8 mouse cellular contexts compared by ENCODE assay signal in the genomic region with DNA sequence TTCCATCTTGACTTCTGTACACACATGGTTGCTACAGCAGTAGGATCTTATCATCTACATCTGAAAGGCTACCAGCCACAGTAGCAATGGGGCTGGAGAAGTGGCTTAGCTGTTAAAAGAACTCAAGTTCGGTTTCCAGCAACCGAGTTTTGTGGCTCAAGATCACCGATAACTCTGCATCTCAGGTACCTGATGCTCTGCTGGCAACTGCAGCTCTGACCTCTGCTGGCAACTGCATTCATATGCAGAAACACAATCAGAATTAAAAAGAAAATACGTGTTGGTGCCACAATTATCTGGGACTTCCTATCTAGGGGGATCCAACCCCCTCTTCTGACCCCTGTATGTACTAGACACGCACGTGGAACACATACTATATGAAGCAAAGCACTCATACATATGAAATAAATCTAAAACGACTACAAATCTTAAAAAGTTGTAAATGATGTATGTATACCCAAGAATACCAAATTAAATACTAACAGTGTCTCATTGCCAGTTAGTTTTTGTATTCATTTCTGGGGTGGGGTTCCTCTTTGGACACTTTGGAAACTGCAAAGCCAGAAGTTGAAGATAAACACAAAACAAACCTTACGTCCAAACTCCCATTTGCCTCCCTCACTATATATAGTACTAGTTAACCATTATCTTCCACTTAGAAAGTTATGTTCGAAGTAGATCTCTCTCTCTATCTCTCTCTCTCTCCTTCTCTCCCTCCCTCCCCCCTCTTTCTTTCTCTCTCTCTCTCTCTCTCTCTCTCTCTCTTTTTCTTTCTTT. TPM values are rescaled to one million over a fixed set of nuclear protein-coding genes. Genes with fewer than 3 reads are reported as not detected.
DNase-seq lines count a peak whose midpoint lies in the region; ATAC-seq lines count a peak whose summit lies in the region.

No protein-coding gene starts in this region.

- H3K4me3 ChIP-seq in lung, embryonic 16.5 days (ENCODE audit: low read length) = peak overlapping the region; percentile 29
- no peak overlapping the region for H3K4me3 ChIP-seq in hindbrain, embryonic 13.5 days
- H3K4me3 ChIP-seq in macrophage (ENCODE audit: inconsistent target) = peak overlapping the region; percentile 23

- peaks cover 12% of the 10 kb centered on the region for H3K4me1 ChIP-seq in lung, embryonic 16.5 days (replicated peaks; ENCODE audit: control insufficient read depth, insufficient read depth, low read length)
- H3K4me1 ChIP-seq in hindbrain, embryonic 13.5 days (replicated peaks) = peaks cover 13% of the 10 kb centered on the region

- ATAC-seq in lung, embryonic 16.5 days (ENCODE audit: low read depth) = no peak
- ATAC-seq in hindbrain, embryonic 13.5 days (ENCODE audit: low FRiP score) = no peak

- H3K9ac ChIP-seq in lung, embryonic 16.5 days (ENCODE audit: low read length) = no peak overlapping the region; the same call in 1 of the 2 replicates
- H3K9ac ChIP-seq in hindbrain, embryonic 13.5 days = no peak overlapping the region

- peaks cover 40% of the 10 kb centered on the region for H3K79me2 ChIP-seq in macrophage (ENCODE audit: inconsistent target)

- H3K36me3 ChIP-seq in lung, embryonic 16.5 days (ENCODE audit: control insufficient read depth, insufficient read depth, low read length) = no peaks in the 10 kb centered on the region
- H3K36me3 ChIP-seq in hindbrain, embryonic 13.5 days = no peaks in the 10 kb centered on the region
- no peaks in the 10 kb centered on the region for H3K36me3 ChIP-seq in macrophage (ENCODE audit: inconsistent target)

- WGBS in lung, embryonic 16.5 days = 16% methylated on average over 9 of the region's 9 CpGs
- WGBS in hindbrain, embryonic 13.5 days = 28% methylated on average over 9 of the region's 9 CpGs
- 14% methylated on average over 8 of the region's 9 CpGs for WGBS in macrophage (ENCODE audit: missing documents)

- H3K9me3 ChIP-seq in lung, embryonic 16.5 days (ENCODE audit: control insufficient read depth, low read length) = no peaks in the 10 kb centered on the region
- H3K9me3 ChIP-seq in hindbrain, embryonic 13.5 days = no peaks in the 10 kb centered on the region

- DNase-seq in lung, postnatal 14 days = no peak
- DNase-seq in adipocyte (ENCODE audit: low spot score) = peak; percentile 23
- no peak for DNase-seq in frontal cortex, postnatal 14 days (ENCODE audit: low spot score in 2 of 2)
- no peak for DNase-seq in adrenal gland, adult 18-20 months (ENCODE audit: low spot score in 2 of 2)
- no peak for DNase-seq in left cerebral cortex, adult 9 months (ENCODE audit: low spot score in 2 of 2)

- no peaks in the 10 kb centered on the region for H3K27me3 ChIP-seq in lung, embryonic 16.5 days (ENCODE audit: control insufficient read depth, insufficient read depth, low read depth, low read length)
- H3K27me3 ChIP-seq in hindbrain, embryonic 13.5 days = no peaks in the 10 kb centered on the region

- no peak overlapping the region for H3K27ac ChIP-seq in lung, embryonic 16.5 days (ENCODE audit: low read length)
- no peak overlapping the region for H3K27ac ChIP-seq in hindbrain, embryonic 13.5 days
- no peak overlapping the region for H3K27ac ChIP-seq in macrophage

- H3K4me2 ChIP-seq in lung, embryonic 16.5 days (ENCODE audit: low read depth, low read length) = peak overlapping the region; percentile 53
- H3K4me2 ChIP-seq in hindbrain, embryonic 13.5 days = peak overlapping the region; percentile 31; the same call in 1 of the 2 replicates

RNA-seq across cellular contexts. Expression of a gene that starts 0.7 kb away (rescaled TPM):
- 84.4 and 91.7 TPM in 2 replicates for polyA plus RNA-seq in lung, embryonic 16.5 days (2015; fragmentation: Nextera tagmentation; extraction: Ambion mirVana)
- 50.5 and 50.8 TPM in 2 replicates for polyA plus RNA-seq in hindbrain, embryonic 13.5 days (2015; fragmentation: Nextera tagmentation; extraction: Ambion mirVana)
- 100 to 1,000 TPM in 1 of 26 experiments, 10 to 100 TPM in 25; 12.7 to 107 (median 54.9) TPM for total RNA-seq in macrophage (2018; cell fraction: chromatin; rRNA removed)
- total RNA-seq in macrophage (2018; cell fraction: cytosol; rRNA removed) = 10 to 100 TPM; 30.0 to 68.4 (median 46.2) TPM
- 100 to 1,000 TPM in 1 of 26 experiments, 10 to 100 TPM in 25; 25.8 to 103 (median 54.0) TPM for total RNA-seq in macrophage (2018; cell fraction: nucleus; rRNA removed)
- polyA plus RNA-seq in macrophage (2018) = 48.3 to 56.9 TPM (median 49.1 TPM) in 3 replicates
- total RNA-seq in adrenal gland, adult 18-20 months (2021) = 10 to 100 TPM; 27.6 to 37.6 TPM
